Mouse (Mus musculus) embryonic stem cell, embryonic (primary cell): ENCODE measurements around the gene Olfr622.

Experiments
- CTCF ChIA-PET, 4 experiments: fragments of 300-600 bp in 2 of 4; fragments of 350-600 bp in 2 of 4; sonication (Branson Sonifier 250); formaldehyde crosslinking; loops; one replicate each; lab custom pipeline; 2022; ENCODE audit warnings: inconsistent platforms in 2 of 4; lab: Charles Lee
- POLR2A ChIA-PET, 4 experiments: fragments of 300-600 bp in 2 of 4; fragments of 350-600 bp in 2 of 4; sonication (Branson Sonifier 250); formaldehyde crosslinking; loops; one replicate each; lab custom pipeline; 2022; ENCODE audit warnings: antibody characterized with exemption in 4 of 4, inconsistent platforms in 1 of 4; lab: Charles Lee

Olfr622 gene

DNA sequence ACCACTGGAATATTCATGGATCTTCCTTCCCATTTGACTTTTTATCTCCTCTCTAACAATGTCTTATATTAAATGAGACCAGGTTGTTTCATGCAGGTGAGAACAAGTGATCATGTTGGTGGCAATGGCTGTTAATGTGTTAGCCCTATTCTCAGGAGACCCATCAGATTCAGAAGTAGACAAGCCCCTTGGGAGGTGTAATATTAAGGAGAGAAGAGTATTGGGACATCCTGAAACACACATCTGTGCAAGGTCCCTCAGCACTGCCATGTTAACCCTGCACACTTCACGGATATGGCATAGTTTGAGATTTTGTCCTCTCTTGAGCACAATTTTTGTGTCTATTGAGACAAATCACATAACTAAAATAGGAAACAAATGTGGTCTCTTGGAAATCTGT lies at the start of gene Olfr622:
Gene Olfr622, minus strand, starts transcription at position 101 of the 400 bp plus-strand sequence.
- ChIA-PET POLR2A (no interaction called here), CTCF (no interaction called here)

GRCm38 (mm10) chr7:103682420-103682819 lies 39.9 kb upstream of the Olfr622 start, which contains the start of gene Olfr625-ps1:
Gene Olfr625-ps1 (plus strand): TSS chr7:103682720.
- ChIA-PET CTCF (no interaction called here), POLR2A (no interaction called here)

- ChIA-PET CTCF (no interaction called here), POLR2A (no interaction called here)
These were observed 28.6 kb upstream of the Olfr622 start, which contains the start of gene Olfr624 for GRCm38 (mm10) chr7:103671091-103671490. Gene Olfr624 (minus strand): TSS chr7:103671191.

DNA sequence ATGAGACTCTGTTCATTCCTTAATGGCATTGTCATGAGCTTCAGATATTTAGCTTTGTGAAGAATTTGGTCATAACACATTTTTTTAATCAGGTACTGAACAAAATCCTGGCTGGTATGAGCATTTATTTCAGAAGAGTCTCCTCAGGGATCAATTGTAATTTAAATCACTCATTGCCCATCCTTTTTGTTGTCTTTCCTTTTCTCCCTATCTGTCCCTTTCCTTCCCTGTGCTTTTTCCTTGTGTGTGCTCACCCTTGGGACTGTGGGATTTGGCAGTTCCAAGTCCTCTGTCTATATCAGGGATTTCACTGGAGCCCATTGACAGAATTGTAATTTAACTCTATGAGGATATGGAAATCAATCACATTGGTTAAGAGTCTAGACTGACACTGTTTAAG lies 21.1 kb upstream of the Olfr622 start, which contains the start of gene Olfr623:
Gene Olfr623, minus strand, starts transcription at position 101 of the 400 bp plus-strand sequence.
- ChIA-PET POLR2A (no interaction called here), CTCF (no interaction called here)

DNA sequence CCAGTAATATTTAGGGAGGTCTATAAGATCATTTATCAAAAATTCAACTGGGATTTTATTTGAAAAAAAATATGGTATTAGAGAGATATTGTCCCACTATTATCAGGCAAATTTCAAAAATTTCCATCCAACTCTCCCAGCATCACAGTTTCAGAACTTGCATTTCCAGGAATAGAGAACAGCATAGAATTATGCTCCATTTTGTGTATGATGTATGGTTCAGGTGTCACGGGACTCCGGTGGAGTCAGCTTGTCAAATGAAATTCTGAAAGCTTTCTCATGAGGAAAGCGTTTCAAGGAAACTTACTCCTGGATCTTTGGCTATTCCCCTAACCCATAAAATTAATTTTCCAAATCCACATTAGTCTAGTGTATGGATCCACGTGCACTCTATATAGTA lies 1.6 kb upstream of the Olfr622 start:
- POLR2A ChIA-PET, result no interaction called here

GRCm38 (mm10) chr7:103636795-103637194 lies 5.7 kb downstream of the Olfr622 start:
- ChIA-PET CTCF (no interaction called here), POLR2A (no interaction called here)

More for the DNA sequence above, 1.6 kb upstream of the Olfr622 start:
- CTCF ChIA-PET, result no interaction called here

- ChIA-PET POLR2A (no interaction called here), CTCF (no interaction called here)
These were observed 30.1 kb downstream of the Olfr622 start, which contains the start of gene Olfr620 for GRCm38 (mm10) chr7:103612434-103612833. Gene Olfr620 (minus strand): TSS chr7:103612534.

GRCm38 (mm10) chr7:103607425-103607824 lies 35.1 kb downstream of the Olfr622 start:
- ChIA-PET CTCF (no interaction called here), POLR2A (no interaction called here)

DNA sequence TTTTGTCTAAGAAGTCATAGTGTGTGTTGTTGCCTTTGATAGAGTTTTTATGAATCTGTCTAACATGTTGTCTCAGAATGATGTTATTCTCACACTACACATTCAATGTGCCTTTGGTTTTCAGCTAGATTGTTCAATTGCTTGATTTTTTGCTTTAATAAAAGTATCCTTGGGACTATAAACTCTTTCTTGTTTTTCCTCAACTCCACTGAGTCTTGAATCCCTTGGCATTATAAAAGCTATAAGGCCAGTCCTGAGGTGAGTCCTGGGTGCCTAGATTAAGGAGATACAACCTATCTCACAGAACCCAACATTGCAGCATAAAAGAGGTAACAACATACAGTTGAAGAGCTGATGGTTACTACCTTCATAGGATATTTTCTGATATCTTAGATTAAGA lies 42.2 kb downstream of the Olfr622 start, which contains the start of gene Olfr619:
Gene Olfr619, plus strand, starts transcription at position 301 of the 400 bp plus-strand sequence.
- POLR2A ChIA-PET, result no interaction called here
- CTCF ChIA-PET, result no interaction called here

- CTCF ChIA-PET, result no interaction called here
- POLR2A ChIA-PET, result no interaction called here
These were observed 52.7 kb downstream of the Olfr622 start, which contains the start of gene Olfr618 for GRCm38 (mm10) chr7:103589803-103590202. Gene Olfr618 (plus strand): TSS chr7:103590103.
